Mouse (Mus musculus): ENCODE data around the gene Cdkn1c. TPM values are rescaled to one million over a fixed set of nuclear protein-coding genes. Genes with fewer than 3 reads are reported as not detected.

The Cdkn1c gene
- polyA plus RNA-seq, 1 experiment from 2014 or later = 1,335 TPM

DNA sequence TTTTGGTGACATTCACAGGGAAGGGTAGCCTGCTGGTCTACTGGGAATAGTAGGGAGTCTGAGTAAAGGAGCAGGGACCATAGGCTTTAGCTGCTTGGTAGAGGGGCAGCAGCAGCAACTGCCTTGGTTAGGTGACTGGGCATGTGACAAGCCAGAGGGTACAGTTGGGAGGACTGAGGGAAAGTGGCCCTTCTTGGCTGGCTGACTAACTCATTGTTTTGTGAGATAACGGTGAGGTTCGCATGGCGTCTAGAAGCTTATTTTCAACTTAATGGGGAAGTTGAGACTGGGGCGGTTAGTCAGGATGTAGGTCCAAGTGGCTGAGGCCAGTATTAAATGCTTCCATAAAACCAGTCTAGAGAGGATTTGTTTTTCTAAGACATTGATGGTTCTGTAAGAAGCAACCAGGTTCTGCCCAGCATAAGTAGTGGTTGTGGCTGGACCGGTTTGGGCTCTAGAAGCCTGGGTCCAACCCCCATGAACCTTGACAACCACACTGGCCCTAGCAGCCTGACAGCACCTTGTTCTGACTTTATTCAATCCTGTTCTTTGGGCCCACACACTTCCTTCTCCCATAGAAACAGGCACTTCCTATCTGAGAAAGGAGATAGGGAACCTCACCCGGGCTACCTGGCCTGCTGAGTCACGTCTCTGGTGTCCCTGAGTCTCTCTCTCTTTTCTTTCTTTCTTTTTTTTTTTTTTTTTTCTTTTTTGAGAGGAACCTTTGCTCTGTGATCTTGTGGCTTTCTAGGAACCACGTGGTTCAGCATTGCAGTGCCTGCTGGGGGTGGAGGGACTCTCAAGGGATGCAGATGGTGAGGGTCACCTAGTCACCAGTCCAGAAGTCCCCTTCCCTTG is 34.5 kb upstream of the Cdkn1c start:
- Histone ChIP-seq H3K36me3 (no peaks in the 10 kb centered on the region), H3K9me3 (no peaks in the 10 kb centered on the region), H3K4me3 (no peak overlapping the region), H3K4me1 (no peaks in the 10 kb centered on the region), H3K27ac (no peak overlapping the region), H3K4me2 (replicated peaks) (no peak overlapping the region), H3K27me3 (peaks cover 22% of the 10 kb centered on the region), H3K9ac (no peak overlapping the region)
- 77% methylated on average over 8 of the region's 8 CpGs for WGBS
- ATAC-seq (ENCODE audit: low FRiP score, low read depth) = no peak

DNA sequence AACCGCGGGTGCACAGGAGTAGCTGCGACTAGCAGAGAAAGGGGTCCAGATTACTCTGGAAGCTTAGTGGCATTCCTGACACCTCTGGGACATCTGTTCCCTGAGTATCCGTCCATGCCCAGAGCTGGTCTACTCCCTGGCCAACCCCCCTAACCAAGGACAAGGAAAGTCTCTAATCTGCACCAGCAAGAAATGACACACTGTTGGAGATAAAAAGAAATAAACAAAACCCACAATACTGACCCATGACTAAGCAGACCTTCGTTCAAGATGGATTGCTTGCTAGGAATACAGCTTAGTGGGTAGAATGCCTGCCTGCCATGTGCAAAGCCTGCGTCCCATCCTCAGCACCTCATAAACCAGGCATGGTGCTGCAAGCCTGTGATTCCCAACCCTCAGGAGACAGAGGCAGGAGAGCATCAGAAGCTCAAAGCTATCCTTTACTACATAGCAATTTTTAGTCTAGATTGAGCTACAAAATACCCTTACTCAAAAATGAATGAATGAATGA is 32.8 kb upstream of the Cdkn1c start:
- no peak overlapping the region for H3K4me3 ChIP-seq
- H3K4me1 ChIP-seq = no peaks in the 10 kb centered on the region
- no peak overlapping the region for H3K4me2 ChIP-seq (replicated peaks)
- H3K27ac ChIP-seq = no peak overlapping the region
- no peak for ATAC-seq (ENCODE audit: low FRiP score, low read depth)
- WGBS = 66% methylated on average over 6 of the region's 6 CpGs
- no peaks in the 10 kb centered on the region for H3K9me3 ChIP-seq
- H3K27me3 ChIP-seq = peaks cover 14% of the 10 kb centered on the region
- no peak overlapping the region for H3K9ac ChIP-seq
- no peaks in the 10 kb centered on the region for H3K36me3 ChIP-seq

DNA sequence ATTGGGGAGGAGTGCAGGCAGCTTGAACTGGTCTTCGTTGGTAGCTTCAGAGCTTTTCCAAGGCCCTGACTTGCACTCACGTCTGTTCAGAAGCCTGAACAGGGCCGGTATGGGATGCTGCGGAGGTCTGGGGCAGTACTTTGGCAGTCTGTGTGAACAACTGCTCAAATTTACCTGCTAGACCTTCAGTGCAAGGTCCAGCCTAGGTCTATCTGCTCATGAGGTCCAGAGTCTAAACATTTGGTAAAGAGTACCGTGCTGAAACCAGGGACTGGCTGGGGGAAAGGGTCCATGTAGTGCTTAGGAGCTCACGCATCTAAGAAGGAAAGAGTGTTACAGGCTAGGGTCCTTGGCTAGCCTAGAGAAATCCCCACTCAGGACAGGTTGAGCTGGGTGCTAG is 28.9 kb upstream of the Cdkn1c start:
- no peak for ATAC-seq (ENCODE audit: low FRiP score, low read depth)
- WGBS = 69% methylated on average over 6 of the region's 6 CpGs

DNA sequence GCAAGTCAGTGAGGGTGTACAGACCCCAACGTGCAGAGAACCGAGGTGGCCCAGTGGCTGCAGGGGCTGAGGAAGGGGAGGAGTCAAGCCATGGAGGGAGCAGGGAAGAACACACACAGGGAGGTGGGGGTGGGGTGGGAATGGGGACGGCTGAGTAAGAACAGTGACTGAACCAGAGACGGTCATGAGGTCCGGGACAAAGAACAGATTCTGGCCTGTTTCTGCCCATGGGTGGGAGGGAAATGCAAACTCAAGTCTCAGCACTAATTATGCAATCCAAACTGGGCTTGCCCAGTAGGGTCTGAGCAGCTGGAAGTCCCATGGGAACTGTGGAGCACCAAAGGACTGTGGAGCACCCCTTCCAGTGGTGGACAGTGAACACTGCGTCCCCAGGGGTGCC is 21.7 kb upstream of the Cdkn1c start:
- 16% methylated on average over 6 of the region's 6 CpGs for WGBS
- Histone ChIP-seq H3K4me2 (replicated peaks) (no peak overlapping the region), H3K9ac (no peak overlapping the region), H3K9me3 (no peaks in the 10 kb centered on the region), H3K27me3 (no peaks in the 10 kb centered on the region), H3K4me3 (no peak overlapping the region), H3K4me1 (peaks cover 9% of the 10 kb centered on the region; the same call in 1 of the 2 replicates), H3K27ac (no peak overlapping the region), H3K36me3 (no peaks in the 10 kb centered on the region)
- no peak for ATAC-seq (ENCODE audit: low FRiP score, low read depth)

More for the DNA sequence above, 28.9 kb upstream of the Cdkn1c start:
- Histone ChIP-seq H3K4me2 (replicated peaks) (no peak overlapping the region), H3K4me3 (no peak overlapping the region), H3K9me3 (no peaks in the 10 kb centered on the region), H3K36me3 (no peaks in the 10 kb centered on the region), H3K27ac (no peak overlapping the region), H3K9ac (no peak overlapping the region), H3K27me3 (peaks cover 13% of the 10 kb centered on the region), H3K4me1 (no peaks in the 10 kb centered on the region)

DNA sequence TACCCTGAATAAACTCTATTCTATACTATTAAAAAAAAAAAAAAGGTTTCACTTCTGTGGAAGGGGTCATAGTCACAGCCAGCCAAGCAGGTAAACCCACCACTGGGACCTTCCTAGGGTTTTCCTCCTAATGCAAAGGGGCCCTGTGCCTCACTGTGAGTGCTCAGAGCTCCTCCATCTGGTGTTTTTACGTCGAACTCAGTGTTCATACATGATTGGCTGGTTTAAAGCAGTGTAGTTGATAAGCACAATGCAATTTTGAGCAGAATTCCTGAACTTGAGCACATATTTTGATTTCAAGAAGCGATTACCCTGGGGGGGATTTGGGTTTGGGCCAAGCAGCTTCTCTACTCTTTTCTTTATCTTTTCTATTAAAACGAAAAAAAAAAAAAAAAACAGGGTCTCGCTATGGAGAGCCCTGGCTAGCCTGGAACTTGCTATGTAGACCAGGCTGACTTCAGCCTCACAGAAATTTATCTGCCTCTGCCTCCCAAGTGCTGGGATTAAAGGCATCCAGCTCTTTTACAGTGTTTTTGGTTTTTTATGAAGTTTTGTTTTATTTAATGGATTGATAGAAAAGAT is 21.0 kb upstream of the Cdkn1c start:
- ATAC-seq (ENCODE audit: low FRiP score, low read depth) = no peak
- H3K27ac ChIP-seq = no peak overlapping the region
- 50% methylated on average over 5 of the region's 5 CpGs for WGBS
- H3K9me3 ChIP-seq = no peaks in the 10 kb centered on the region
- H3K27me3 ChIP-seq = no peaks in the 10 kb centered on the region
- H3K36me3 ChIP-seq = no peaks in the 10 kb centered on the region
- H3K9ac ChIP-seq = no peak overlapping the region
- H3K4me2 ChIP-seq (replicated peaks) = no peak overlapping the region
- no peak overlapping the region for H3K4me3 ChIP-seq
- peaks cover 9% of the 10 kb centered on the region; the same call in 1 of the 2 replicates for H3K4me1 ChIP-seq

DNA sequence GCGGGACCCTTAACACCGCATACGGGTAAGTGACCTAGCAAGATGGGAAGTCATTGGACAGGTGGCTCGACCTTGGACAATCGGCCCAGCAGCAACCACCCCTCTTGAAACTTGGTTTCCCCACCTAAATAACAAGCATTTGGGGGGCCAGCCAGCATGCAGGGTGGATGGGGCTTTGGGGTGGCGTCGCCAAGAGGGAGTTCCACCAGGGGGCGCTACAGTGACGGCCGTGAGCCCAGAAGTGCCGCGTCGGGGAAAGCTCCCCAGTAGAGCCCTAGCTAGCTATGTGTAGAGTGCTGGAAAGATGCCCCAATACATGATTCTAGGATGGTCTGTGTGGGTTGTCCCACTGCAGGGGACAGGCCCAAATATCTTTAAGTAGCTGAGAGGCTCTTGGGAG is 19.6 kb upstream of the Cdkn1c start:
- H3K4me3 ChIP-seq = no peak overlapping the region
- H3K4me2 ChIP-seq (replicated peaks) = no peak overlapping the region
- 32% methylated on average over 13 of the region's 13 CpGs for WGBS
- no peak for ATAC-seq (ENCODE audit: low FRiP score, low read depth)
- no peak overlapping the region for H3K27ac ChIP-seq
- peaks cover 9% of the 10 kb centered on the region; the same call in 1 of the 2 replicates for H3K4me1 ChIP-seq
- no peak overlapping the region for H3K9ac ChIP-seq
- no peaks in the 10 kb centered on the region for H3K36me3 ChIP-seq
- H3K9me3 ChIP-seq = no peaks in the 10 kb centered on the region
- H3K27me3 ChIP-seq = no peaks in the 10 kb centered on the region

DNA sequence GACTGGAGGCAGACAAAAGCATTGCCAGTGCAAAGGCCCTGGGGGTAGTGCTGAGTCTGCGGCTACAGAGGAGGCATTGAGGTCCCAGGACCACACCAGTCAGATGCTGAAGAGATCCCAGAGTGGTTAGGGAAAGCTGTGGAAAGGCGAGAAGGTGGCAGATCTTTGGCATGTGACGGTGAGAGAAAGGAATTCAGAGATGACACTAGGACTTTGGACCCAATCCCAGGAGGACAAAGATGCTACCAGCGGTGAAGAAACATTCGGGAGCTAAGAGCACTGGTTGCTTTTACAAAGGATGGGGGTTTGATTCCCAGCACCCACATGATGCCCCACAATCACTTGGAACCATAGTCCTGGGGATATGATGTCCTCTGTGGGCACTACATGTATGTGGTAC is 16.9 kb upstream of the Cdkn1c start:
- Histone ChIP-seq H3K4me2 (replicated peaks) (no peak overlapping the region), H3K9ac (no peak overlapping the region), H3K27ac (no peak overlapping the region), H3K4me1 (peaks cover 15% of the 10 kb centered on the region), H3K27me3 (no peaks in the 10 kb centered on the region), H3K36me3 (no peaks in the 10 kb centered on the region), H3K9me3 (no peaks in the 10 kb centered on the region), H3K4me3 (no peak overlapping the region)
- ATAC-seq (ENCODE audit: low FRiP score, low read depth) = no peak
- WGBS = 85% methylated on average over 5 of the region's 5 CpGs

DNA sequence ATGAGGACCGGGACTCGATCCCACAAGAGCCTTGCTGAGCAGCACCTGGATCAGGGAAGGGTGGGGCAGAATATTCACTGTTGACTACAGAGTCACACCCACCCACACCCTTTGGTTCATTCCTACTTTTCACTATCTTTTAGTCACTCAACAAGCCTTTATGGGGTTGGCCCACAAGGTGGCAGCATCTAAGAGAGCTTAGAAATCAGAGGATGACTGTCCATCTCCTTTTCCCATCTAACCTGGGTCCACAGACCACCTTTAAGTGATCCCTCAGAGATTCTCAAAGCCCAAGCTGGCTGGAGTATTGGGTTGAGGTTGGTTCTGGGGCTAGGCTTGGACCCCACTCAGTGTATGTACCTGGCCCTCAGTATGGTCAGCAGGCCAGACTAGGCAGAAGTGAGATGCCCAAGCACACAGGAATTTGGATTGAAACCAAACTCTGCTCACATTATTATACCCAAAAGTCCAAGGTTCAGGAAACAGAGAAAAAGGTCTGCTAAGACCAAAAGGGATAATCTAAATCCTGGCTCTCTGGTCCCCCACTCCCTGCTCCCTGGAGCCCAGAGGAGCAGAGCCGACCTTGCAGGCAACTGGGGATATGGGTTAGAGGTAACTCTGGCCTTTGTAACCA is 16.0 kb upstream of the Cdkn1c start:
- H3K27ac ChIP-seq = no peak overlapping the region
- no peak overlapping the region for H3K4me2 ChIP-seq (replicated peaks)
- ATAC-seq (ENCODE audit: low FRiP score, low read depth) = no peak
- no peaks in the 10 kb centered on the region for H3K9me3 ChIP-seq
- H3K4me3 ChIP-seq = no peak overlapping the region
- H3K4me1 ChIP-seq = peaks cover 10% of the 10 kb centered on the region
- H3K27me3 ChIP-seq = no peaks in the 10 kb centered on the region
- H3K9ac ChIP-seq = no peak overlapping the region
- WGBS = 79% methylated on average over 3 of the region's 3 CpGs
- no peaks in the 10 kb centered on the region for H3K36me3 ChIP-seq

DNA sequence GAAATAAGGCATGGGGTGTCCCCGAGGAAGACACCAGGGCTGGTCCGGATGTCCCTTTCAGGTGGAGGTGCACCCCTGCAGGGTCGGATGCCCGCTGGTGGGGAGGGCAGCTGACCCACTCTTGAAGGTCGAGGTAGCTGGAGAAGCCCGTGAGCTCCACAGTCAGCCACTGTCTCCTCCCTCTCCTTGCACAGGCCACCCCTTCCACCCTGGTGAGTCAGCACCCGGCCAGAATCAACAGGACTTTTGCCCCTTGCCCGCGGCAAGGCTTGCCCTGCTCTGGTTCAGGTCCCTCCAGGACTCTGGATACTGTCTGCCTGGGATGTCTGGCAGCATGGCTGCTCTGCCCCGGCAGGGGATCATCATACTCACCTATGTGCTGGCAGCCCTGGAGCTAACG is 15.0 kb upstream of the Cdkn1c start:
- H3K9ac ChIP-seq = no peak overlapping the region
- WGBS = 65% methylated on average over 11 of the region's 11 CpGs
- no peak for ATAC-seq (ENCODE audit: low FRiP score, low read depth)
- H3K27ac ChIP-seq = no peak overlapping the region
- H3K4me2 ChIP-seq (replicated peaks) = no peak overlapping the region
- H3K4me3 ChIP-seq = no peak overlapping the region
- H3K4me1 ChIP-seq = peaks cover 7% of the 10 kb centered on the region
- H3K36me3 ChIP-seq = no peaks in the 10 kb centered on the region
- H3K9me3 ChIP-seq = no peaks in the 10 kb centered on the region
- no peaks in the 10 kb centered on the region for H3K27me3 ChIP-seq

DNA sequence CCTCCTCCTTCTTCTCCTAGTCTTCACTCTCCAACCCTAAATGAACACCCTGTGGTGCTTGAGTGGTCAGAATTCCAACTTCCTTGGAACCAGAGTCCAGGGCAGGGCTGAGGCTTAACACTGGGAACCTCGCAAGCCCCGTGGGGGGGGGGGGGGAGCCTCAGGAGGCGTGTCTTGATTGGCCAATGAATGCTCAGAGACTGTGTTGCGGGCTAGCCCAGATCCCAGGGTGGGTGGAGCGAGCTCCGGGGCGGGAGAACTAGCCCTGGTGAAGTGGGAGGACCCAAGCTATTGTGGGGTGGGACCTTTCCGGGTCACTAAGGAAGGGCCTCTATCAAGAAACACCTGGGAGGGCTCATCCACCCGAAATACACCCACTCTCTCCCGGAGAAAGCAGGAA is 14.0 kb upstream of the Cdkn1c start:
- peaks cover 8% of the 10 kb centered on the region for H3K4me1 ChIP-seq
- ATAC-seq (ENCODE audit: low FRiP score, low read depth) = no peak
- no peaks in the 10 kb centered on the region for H3K36me3 ChIP-seq

DNA sequence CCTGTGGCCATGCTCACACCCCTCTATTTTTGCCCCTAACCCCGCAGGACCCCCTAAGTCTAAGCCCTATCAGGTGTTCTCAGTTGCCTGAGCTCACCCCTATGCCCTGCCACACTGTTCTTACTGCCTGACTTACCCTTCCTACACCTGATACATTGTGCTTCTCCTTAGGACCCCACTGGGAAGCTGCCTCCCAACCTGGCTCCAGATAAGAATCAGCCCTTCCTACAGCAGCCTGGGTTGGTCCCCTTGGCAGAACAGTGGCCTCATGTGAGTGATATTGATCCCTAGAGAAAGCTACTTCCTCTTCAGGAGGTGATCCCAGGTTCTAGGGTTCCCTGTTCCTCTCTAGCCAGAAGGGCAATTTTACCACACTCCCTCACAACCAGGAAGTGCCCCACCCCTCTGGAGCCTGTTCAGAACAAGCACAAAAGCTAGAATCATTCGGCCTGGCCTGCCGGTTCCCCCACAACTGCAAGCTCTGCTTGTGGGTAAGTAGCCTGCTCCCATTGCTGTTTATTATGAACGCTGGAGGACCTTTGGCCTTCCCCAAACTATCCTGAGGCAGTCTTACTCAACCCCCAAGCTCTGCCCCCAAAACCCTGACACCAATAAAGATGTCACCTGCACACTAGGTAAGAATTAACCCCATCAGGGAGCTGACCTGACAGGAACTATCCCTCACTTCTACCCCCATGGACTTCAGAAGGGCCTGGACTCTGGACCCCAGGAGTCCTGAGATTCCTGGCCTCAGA is 12.7 kb upstream of the Cdkn1c start, which contains the start of gene Slc22a18:
Slc22a18 (plus strand) TSS at position 390 of the 755 bp plus-strand sequence.
- Histone ChIP-seq H3K9ac (no peak within 1 kb of the TSS), H3K4me2 (replicated peaks) (peak within 1 kb of the TSS; percentile 32; the same call in 1 of the 2 replicates), H3K36me3 (no peaks in the 10 kb centered on the region), H3K4me1 (peaks cover 12% of the 10 kb centered on the region), H3K9me3 (no peaks in the 10 kb centered on the region), H3K27me3 (no peaks in the 10 kb centered on the region; the same call in 1 of the 2 replicates), H3K4me3 (0 out of 2 replicates have a peak within 1 kb of the TSS, but pooled peaks have one; percentile 7), H3K27ac (no peak within 1 kb of the TSS)
- no peak for ATAC-seq (ENCODE audit: low FRiP score, low read depth)
- WGBS = 31% methylated on average over 4 of the region's 4 CpGs

More for the DNA sequence above, 14.0 kb upstream of the Cdkn1c start:
- Histone ChIP-seq H3K9ac (no peak overlapping the region), H3K27me3 (no peaks in the 10 kb centered on the region), H3K9me3 (no peaks in the 10 kb centered on the region), H3K4me2 (replicated peaks) (no peak overlapping the region), H3K4me3 (no peak overlapping the region), H3K27ac (no peak overlapping the region)
- WGBS = 32% methylated on average over 10 of the region's 10 CpGs
